Mouse (Mus musculus) frontal cortex, postnatal 36 days (tissue): ENCODE results near the gene Tgfb3.

ENCODE experiments used
- DNase-seq, 2 experiments: peaks; one replicate each; pipeline ENCODE4 v3.0.0; 2022; ENCODE audit warnings: low spot score in 2 of 2

The Tgfb3 gene

GRCm38 (mm10) chr12:86079202-86079667, 394 bp upstream of the Tgfb3 start:
- peak; percentile 92 to 93 for DNase-seq

DNA sequence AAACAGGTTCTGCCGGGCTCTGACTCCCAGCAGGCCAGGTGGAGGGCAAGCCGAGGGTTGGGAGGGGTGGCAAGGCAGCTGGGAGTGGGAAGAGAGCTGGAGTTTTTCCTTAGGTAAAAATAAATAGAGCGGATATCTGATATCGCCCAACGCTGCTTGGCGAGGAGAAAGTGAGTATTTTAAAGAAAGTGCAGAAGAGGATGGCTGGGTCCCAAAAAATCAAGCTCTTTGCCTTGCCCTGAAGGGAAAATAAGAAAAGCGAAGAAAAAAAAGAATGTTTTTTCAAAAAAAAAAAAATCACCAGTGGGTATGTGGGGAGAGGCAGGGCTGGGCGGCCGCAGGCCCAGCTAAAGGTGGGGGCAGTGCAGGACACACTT, 677 bp downstream of the Tgfb3 start:
- DNase-seq, result no peak

DNA sequence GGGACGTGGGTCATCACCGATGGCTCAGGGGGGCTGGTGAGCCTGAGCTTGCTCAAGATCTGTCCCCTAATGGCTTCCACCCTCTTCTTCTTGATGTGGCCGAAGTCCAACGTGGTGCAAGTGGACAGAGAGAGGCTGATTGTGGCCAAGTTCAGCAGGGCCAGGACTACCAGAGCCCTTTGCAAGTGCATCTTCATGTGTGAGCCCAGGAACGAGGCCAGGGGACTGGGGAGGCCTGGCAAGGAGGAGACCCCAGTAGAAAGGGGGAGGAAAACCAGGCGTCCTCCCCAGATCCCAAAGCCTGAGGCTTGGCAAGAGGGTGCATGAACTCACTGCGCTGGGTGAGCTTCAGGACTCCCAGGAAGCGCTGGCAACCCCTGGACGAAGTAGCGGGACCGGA, 1.1 kb downstream of the Tgfb3 start:
- peak in 1 of 2 experiments; percentile 32 for DNase-seq

- DNase-seq, result no peak
Observed at GRCm38 (mm10) chr12:86077322-86077721, 1.5 kb downstream of the Tgfb3 start.

- peak; percentile 57 to 61 for DNase-seq
Observed at GRCm38 (mm10) chr12:86076321-86076901, 2.4 kb downstream of the Tgfb3 start.

DNA sequence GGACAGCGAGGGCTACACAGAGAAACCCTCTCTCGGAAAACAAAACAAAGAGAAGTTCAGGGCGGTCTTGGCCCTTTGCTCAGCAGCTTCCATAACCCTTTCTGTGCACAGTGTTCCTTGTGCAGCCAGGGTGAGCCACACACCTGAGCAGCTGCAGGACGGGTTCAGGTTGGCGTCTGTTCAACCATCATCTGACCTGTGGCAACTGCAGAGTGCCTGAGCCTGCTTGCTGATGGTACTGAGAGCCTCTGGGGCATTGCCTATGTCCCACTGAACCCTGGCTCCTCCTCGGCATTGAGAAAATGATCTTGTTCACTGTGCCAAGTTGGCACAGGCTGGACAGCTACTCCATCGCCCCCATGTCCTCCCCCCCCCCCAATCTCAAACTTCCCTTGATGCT, 3.5 kb downstream of the Tgfb3 start:
- DNase-seq, result no peak

DNA sequence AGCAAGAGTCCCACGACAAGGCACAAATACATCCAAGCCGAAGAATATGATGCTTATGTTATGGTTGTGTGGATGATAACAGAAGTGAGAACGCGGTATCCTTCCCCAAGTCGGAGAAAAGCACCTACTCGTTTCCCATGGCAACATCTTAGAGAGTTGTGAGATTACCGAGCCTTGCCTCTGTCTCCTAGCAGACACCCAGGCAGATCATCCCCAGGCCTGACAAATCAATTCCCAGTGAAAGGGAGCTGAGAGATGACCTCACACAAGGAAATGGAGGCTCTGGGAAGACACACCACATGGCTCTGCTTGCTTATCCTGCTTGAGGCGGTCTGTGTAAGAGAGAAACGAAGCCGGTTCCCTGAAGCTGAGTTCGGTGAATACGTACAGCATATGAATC, 4.2 kb downstream of the Tgfb3 start:
- peak; percentile 27 to 54 for DNase-seq

GRCm38 (mm10) chr12:86071432-86071831, 7.4 kb downstream of the Tgfb3 start:
- no peak for DNase-seq

DNA sequence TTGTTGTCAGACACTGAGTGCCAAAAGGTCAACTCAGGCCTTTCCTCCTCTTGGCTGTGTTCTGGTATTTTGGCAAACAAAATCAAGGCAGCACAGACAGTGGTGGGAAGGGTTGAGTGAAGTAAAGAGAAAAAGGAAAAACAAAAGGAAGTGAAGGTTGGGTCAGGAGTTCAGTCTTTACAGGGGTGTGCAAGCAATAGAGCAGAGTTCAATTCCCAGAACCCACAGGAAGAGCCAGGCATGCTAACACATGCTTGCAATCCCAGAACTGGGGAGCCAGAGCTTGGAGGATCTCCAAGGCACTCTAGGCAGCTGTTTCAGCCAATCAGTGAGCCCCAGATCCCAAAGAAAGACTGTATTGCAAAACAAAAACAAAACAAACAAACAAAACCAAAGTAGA, 14.0 kb downstream of the Tgfb3 start:
- DNase-seq, result no peak

- no peak for DNase-seq
Observed at GRCm38 (mm10) chr12:86059341-86059740, 19.5 kb downstream of the Tgfb3 start.

- no peak for DNase-seq
Observed at GRCm38 (mm10) chr12:86057516-86057915, 21.3 kb downstream of the Tgfb3 start.

- DNase-seq, result no peak
Observed at GRCm38 (mm10) chr12:86056976-86057375, 21.9 kb downstream of the Tgfb3 start.

GRCm38 (mm10) chr12:86055306-86055705, 23.5 kb downstream of the Tgfb3 start:
- no peak for DNase-seq

- no peak for DNase-seq
Observed at GRCm38 (mm10) chr12:86051477-86051876, 27.4 kb downstream of the Tgfb3 start.

GRCm38 (mm10) chr12:86049813-86050212, 29.0 kb downstream of the Tgfb3 start:
- no peak for DNase-seq

DNA sequence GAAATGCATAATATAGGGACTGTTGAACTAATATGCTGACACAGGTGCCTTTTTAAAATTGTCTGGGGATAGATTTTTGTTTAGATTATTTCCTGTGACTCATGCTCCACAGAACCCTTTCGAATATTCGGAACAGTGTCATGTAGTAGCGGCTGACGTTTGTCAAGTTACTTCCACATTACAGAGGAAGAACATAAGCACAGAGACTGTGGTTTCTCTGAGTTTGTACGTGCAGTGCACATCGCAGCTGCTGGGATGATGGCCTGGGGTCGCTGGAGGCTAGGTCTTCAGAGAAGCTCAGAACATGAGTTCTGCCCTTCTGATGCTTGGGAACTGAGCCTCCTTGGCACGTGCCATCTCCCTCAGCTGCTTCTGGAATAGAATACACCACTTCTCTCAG, 31.5 kb downstream of the Tgfb3 start:
- DNase-seq, result no peak

DNA sequence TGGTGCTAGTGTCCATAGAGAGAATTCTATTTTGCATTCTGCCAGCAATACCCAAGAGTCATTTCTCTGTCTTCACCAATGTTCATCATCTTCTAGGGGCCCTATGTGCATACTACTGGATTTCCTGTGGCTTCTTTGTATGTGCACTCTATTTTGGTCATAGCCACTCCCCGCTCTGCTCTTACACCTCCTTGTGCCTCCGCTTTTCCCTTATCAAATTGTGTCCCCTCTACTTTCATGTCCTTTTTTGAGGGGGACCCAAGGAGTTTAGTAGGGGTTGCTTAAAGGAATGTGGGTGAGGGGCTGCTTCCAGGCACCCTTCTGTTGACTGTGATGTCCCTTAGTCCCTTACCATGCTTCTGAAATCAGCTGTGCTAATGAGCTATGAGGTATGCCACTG, 32.1 kb downstream of the Tgfb3 start:
- DNase-seq, result no peak

- DNase-seq, result no peak
Observed at GRCm38 (mm10) chr12:86046141-86046540, 32.7 kb downstream of the Tgfb3 start.

DNA sequence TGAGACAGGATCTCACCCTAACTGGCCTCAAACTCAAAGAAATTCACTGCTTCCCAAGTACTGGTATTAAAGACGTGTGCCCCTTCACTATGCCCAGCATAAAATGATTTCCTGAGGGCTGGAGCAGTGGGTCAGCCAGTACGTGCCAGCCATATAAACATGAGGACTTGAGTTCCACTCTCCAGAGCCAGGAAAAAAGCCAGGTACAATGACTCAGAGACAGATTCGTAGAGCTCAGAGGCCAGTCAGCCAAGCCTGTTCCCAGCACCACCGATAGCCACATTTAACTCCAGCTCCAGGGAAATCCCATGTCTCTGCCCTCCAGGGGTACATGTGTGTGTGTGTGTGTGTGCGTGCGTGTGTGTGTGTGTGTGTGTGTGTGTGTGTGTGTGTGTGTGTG, 39.1 kb downstream of the Tgfb3 start:
- DNase-seq, result no peak

GRCm38 (mm10) chr12:86039078-86039477, 39.8 kb downstream of the Tgfb3 start:
- no peak for DNase-seq

DNA sequence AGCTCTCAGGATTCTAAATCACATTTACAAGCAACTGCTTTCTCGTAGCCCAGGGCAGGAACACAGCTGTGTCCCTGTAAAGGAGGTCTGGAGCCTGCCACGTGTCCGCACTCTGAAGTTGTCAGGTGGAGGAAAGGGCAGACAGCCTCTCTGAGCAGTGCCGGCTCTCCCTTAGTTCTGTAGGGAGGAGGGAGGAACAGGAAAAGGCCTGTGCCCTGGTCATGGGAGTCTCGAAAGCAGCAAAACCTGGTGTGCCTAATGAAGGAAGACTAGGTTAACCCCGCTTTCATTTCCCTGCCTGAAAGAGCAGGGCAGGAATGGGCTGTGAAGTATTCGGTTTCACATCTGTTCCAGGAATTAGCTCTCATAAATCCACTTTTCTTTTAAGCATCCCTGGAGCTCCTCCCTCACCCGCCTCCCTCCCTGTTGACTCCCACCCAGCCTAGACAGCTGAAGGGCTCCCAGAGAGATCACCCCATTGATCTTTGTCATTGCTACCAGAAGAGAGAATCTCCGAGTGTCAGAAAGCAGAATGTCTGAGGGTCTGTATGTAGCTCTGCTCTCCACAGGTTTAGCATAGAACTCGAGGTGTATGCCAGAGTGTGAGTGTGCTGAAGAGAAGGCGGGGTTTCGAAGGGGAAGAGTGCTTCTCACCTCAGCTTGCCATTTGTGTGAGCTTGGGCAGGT, 41.5 kb downstream of the Tgfb3 start:
- no peak for DNase-seq

DNA sequence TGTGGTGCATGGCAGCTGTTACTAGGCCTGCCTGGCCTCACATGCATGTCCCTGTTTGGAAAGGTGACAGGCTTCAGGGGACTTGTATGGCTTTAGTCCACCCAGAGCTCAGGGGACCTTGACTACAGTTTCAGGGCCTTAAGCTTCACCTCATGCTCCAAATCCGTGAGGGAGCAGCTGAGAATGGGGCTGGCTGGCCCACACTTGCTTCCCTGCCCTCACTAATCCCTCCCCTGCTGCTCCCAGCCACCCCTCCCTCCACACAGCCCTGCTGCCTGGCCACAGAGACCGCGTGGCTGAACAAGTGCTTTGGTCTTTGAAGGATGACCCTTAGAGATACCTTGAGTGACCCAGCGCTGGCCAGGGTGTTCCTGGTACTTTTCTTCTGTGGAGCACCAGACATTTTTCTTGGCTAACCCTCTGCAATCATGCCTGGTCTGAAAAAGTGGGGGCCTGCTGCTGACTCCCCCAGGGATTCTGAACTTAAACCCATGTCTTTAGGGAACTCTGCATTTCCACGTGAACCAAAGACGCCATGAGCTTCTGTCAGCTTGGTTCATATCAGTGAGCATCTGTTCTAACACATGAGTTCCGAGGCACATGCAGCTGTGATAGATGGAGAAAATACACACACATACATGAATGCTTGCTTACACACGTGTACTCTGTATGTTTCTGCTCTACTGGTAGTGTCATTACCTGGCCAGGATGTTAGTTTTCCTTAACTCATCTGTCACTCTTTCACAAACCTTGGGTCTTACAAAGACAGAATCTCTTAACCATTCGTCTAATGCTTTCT, 42.3 kb downstream of the Tgfb3 start:
- DNase-seq, result no peak

DNA sequence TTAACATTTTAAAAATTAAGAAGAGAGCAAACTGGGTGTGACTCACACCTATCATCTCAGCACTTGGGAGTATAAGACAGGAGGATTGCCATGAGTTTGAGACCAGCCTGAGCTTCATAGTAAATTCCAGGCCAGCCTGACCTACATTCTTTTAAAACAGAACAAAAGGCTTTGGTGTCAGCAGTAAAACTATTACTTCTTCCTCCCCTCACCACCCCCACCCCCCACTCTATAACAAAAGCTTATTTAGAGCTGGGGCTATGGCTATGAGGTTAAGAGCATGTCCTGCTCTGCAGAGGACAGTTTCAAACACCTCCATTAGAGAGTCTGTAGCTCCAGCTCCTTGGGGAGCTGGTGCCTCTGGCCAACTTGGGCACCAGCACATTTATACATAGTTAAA, 43.3 kb downstream of the Tgfb3 start:
- no peak for DNase-seq
